In the genomic region with DNA sequence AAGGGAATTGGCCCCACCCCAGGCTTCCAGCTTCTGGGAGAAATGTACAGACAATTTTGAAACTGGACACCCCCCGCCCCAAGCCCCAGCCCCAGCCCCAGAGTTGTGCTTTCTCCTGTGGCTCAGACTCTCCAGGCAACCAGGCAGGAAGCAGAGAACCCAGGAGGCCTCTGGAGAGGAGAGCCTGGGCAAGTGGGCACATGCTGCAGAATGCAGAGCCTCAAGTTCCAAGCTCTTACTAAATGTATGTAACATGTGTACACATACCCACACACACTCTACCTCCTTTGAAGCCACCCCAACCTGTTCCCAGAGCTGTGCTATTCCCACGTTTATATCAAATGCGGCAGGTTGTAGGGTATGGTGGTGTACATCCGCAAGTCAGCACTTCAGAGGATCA, we compare ENCODE assay signal across 8 mouse cellular contexts. TPM values are rescaled to one million over a fixed set of nuclear protein-coding genes. Genes with fewer than 3 reads are reported as not detected.
DNase-seq lines count a peak whose midpoint lies in the region; ATAC-seq and TF ChIP-seq lines count a peak whose summit lies in the region.
"Had no signal": no experiment of that assay in that cellular context is flagged by ENCODE, and none has a peak within 500 bp of the region (broad histone marks: within the 10 kb centered on the region; RNA-seq: fewer than 3 reads in every experiment).

No protein-coding gene starts in this region.

- no peaks in the 10 kb centered on the region for H3K27me3 ChIP-seq in embryonic facial prominence, embryonic 14.5 days (replicated peaks; ENCODE audit: control insufficient read depth, insufficient read depth, low read length)
- H3K27me3 ChIP-seq in forebrain, postnatal 0 days (ENCODE audit: insufficient read depth, low read length), result no peaks in the 10 kb centered on the region
- no peaks in the 10 kb centered on the region for H3K27me3 ChIP-seq in limb, embryonic 15.5 days

- H3K9ac ChIP-seq in embryonic facial prominence, embryonic 14.5 days (ENCODE audit: low read depth, low read length), result no peak overlapping the region
- H3K9ac ChIP-seq in forebrain, postnatal 0 days, result no peak overlapping the region
- no peak overlapping the region for H3K9ac ChIP-seq in limb, embryonic 15.5 days

- peak; percentile 81 for ATAC-seq in embryonic facial prominence, embryonic 14.5 days (ENCODE audit: low read depth)
- no peak for ATAC-seq in forebrain, postnatal 0 days
- no peak for ATAC-seq in limb, embryonic 15.5 days (ENCODE audit: insufficient number of reproducible peaks, low FRiP score, low TSS enrichment, low read depth)

- H3K4me2 ChIP-seq in embryonic facial prominence, embryonic 14.5 days (ENCODE audit: low read depth, low read length), result no peak overlapping the region
- H3K4me2 ChIP-seq in forebrain, postnatal 0 days (ENCODE audit: low read depth), result no peak overlapping the region
- no peak overlapping the region for H3K4me2 ChIP-seq in limb, embryonic 15.5 days

- H3K4me1 ChIP-seq in embryonic facial prominence, embryonic 14.5 days (ENCODE audit: control insufficient read depth, insufficient read depth, low read length), result peaks cover 15% of the 10 kb centered on the region; the same call in 1 of the 2 replicates
- H3K4me1 ChIP-seq in forebrain, postnatal 0 days (ENCODE audit: insufficient read depth), result no peaks in the 10 kb centered on the region; the same call in 1 of the 2 replicates
- H3K4me1 ChIP-seq in limb, embryonic 15.5 days, result peaks cover 32% of the 10 kb centered on the region

- no peak overlapping the region for H3K4me3 ChIP-seq in layer of hippocampus, adult 2 months
- no peak overlapping the region for H3K4me3 ChIP-seq in embryonic facial prominence, embryonic 14.5 days (ENCODE audit: low read depth, low read length)
- no peak overlapping the region for H3K4me3 ChIP-seq in forebrain, postnatal 0 days (ENCODE audit: low read depth, low read length)
- no peak overlapping the region for H3K4me3 ChIP-seq in limb, embryonic 15.5 days

- TF ChIP-seq CTCF in layer of hippocampus, adult 2 months (conservative IDR thresholded peaks at IDR 0.05), result no peak
- no peak for TF ChIP-seq CTCF in forebrain, postnatal 0 days (IDR thresholded peaks at IDR 0.05; ENCODE audit: low read depth)

- H3K9me3 ChIP-seq in embryonic facial prominence, embryonic 14.5 days (ENCODE audit: control insufficient read depth, low read length), result no peaks in the 10 kb centered on the region
- no peaks in the 10 kb centered on the region for H3K9me3 ChIP-seq in forebrain, postnatal 0 days (ENCODE audit: low read length)
- H3K9me3 ChIP-seq in limb, embryonic 15.5 days, result no peaks in the 10 kb centered on the region

- DNase-seq in layer of hippocampus, adult 2 months (ENCODE audit: low spot score in 2 of 2), result no peak
- no peak for DNase-seq in layer of hippocampus, adult 9-11 months
- peak; percentile 71 for DNase-seq in embryonic facial prominence, embryonic 14.5 days (ENCODE audit: low spot score)
- no peak for DNase-seq in forebrain, postnatal 0 days
- DNase-seq in adrenal gland, postnatal 36 days, result no peak
- DNase-seq in left cerebral cortex, adult 18-20 months (ENCODE audit: low spot score in 2 of 2), result no peak

- 63% methylated on average over 4 of the region's 4 CpGs for WGBS in embryonic facial prominence, embryonic 14.5 days
- WGBS in forebrain, postnatal 0 days, result 73% methylated on average over 4 of the region's 4 CpGs
- WGBS in limb, embryonic 15.5 days, result 56% methylated on average over 4 of the region's 4 CpGs

- no peaks in the 10 kb centered on the region for H3K36me3 ChIP-seq in embryonic facial prominence, embryonic 14.5 days (ENCODE audit: control insufficient read depth, insufficient read depth, low read length)
- H3K36me3 ChIP-seq in forebrain, postnatal 0 days (ENCODE audit: insufficient read depth), result no peaks in the 10 kb centered on the region
- no peaks in the 10 kb centered on the region for H3K36me3 ChIP-seq in limb, embryonic 15.5 days

- peak overlapping the region; percentile 68; the same call in 1 of the 2 replicates for H3K27ac ChIP-seq in layer of hippocampus, adult 2 months
- peak overlapping the region; percentile 86 for H3K27ac ChIP-seq in embryonic facial prominence, embryonic 14.5 days (replicated peaks; ENCODE audit: low read depth, low read length)
- peak overlapping the region; percentile 40; the same call in 1 of the 2 replicates for H3K27ac ChIP-seq in forebrain, postnatal 0 days (ENCODE audit: low read depth, low read length)
- H3K27ac ChIP-seq in limb, embryonic 15.5 days, result peak overlapping the region; percentile 84

RNA-seq across cellular contexts. Expression of gene Tekt5, which starts 29.5 kb away (rescaled TPM):
- 1 to 10 TPM; 6.1 to 7.4 TPM for total RNA-seq in layer of hippocampus, adult 2 months (2021)
- 2.3 and 3.9 TPM in 2 replicates for polyA plus RNA-seq in embryonic facial prominence, embryonic 14.5 days (2014; fragmentation: Nextera tagmentation; extraction: Ambion mirVana)
- 3.9 and 5.4 TPM in 2 replicates for total RNA-seq in forebrain, postnatal 0 days (2014; rRNA removed)
- 8.7 and 11.8 TPM in 2 replicates for polyA plus RNA-seq in forebrain, postnatal 0 days (2015; fragmentation: Nextera tagmentation; extraction: Ambion mirVana)
- 1.6 and 2.7 TPM in 2 replicates for polyA plus RNA-seq in limb, embryonic 15.5 days (2015; fragmentation: Nextera tagmentation; extraction: Ambion mirVana)
- total RNA-seq in adrenal gland, postnatal 36 days (2021), result not detected
- 10 to 100 TPM in 1 of 2 experiments, 1 to 10 TPM in 1; 9.0 to 10.7 TPM for total RNA-seq in left cerebral cortex, adult 18-20 months (2021)
- total RNA-seq: megakaryocyte-erythroid progenitor cell, adult 5-6 weeks had no signal

RNA-seq across cellular contexts. Expression of gene Nubp1, which starts 46.0 kb away (rescaled TPM):
- 10 to 100 TPM; 15.5 to 17.8 TPM for total RNA-seq in layer of hippocampus, adult 2 months (2021)
- polyA plus RNA-seq in embryonic facial prominence, embryonic 14.5 days (2014; fragmentation: Nextera tagmentation; extraction: Ambion mirVana), result 49.0 and 52.6 TPM in 2 replicates
- total RNA-seq in forebrain, postnatal 0 days (2014; rRNA removed), result 32.1 and 34.5 TPM in 2 replicates
- polyA plus RNA-seq in forebrain, postnatal 0 days (2015; fragmentation: Nextera tagmentation; extraction: Ambion mirVana), result 25.7 and 32.2 TPM in 2 replicates
- polyA plus RNA-seq in limb, embryonic 15.5 days (2015; fragmentation: Nextera tagmentation; extraction: Ambion mirVana), result 44.1 and 46.1 TPM in 2 replicates
- 10 to 100 TPM; 27.3 to 29.6 TPM for total RNA-seq in adrenal gland, postnatal 36 days (2021)
- total RNA-seq in left cerebral cortex, adult 18-20 months (2021), result 10 to 100 TPM; 16.3 to 18.5 TPM

RNA-seq across cellular contexts. Expression of gene Emp2, which starts 52.0 kb away (rescaled TPM):
- total RNA-seq in layer of hippocampus, adult 2 months (2021), result 10 to 100 TPM; 14.4 to 16.4 TPM
- polyA plus RNA-seq in embryonic facial prominence, embryonic 14.5 days (2014; fragmentation: Nextera tagmentation; extraction: Ambion mirVana), result 35.4 and 38.6 TPM in 2 replicates
- 11.3 and 12.1 TPM in 2 replicates for total RNA-seq in forebrain, postnatal 0 days (2014; rRNA removed)
- 13.2 and 18.5 TPM in 2 replicates for polyA plus RNA-seq in forebrain, postnatal 0 days (2015; fragmentation: Nextera tagmentation; extraction: Ambion mirVana)
- polyA plus RNA-seq in limb, embryonic 15.5 days (2015; fragmentation: Nextera tagmentation; extraction: Ambion mirVana), result 85.2 and 88.8 TPM in 2 replicates
- 1 to 10 TPM; 6.0 to 7.0 TPM for total RNA-seq in adrenal gland, postnatal 36 days (2021)
- total RNA-seq in left cerebral cortex, adult 18-20 months (2021), result 10 to 100 TPM in 1 of 2 experiments, 1 to 10 TPM in 1; 10.0 to 13.7 TPM
- total RNA-seq: megakaryocyte-erythroid progenitor cell, adult 5-6 weeks had no signal
